Mouse (Mus musculus) granulocyte monocyte progenitor cell, adult 5-6 weeks (primary cell): ENCODE data around the gene Pprc1. TPM values are rescaled to one million over a fixed set of nuclear protein-coding genes. Genes with fewer than 3 reads are reported as not detected.

Experiments used
- ATAC-seq: replicated peaks from 2 replicates; pipeline ENCODE4 v1.8.0; 2016; ENCODE audit warnings: mild to moderate bottlenecking, moderate TSS enrichment, inconsistent platforms; ENCODE audit not compliant: poor library complexity, severe bottlenecking
- total RNA-seq, 2 experiments: library from RNA; stranded (forward) in 1 of 2; stranded (reverse) in 1 of 2; fragments of 200-712, 200-1000 nt in 1 of 2; fragments of >200 nt in 1 of 2; fragmentation: Nextera tagmentation in 1 of 2; gene quantifications; 2 replicates each; pipeline ENCODE4 v1.2.3; 2014 to 2017

Pprc1 gene
- 89.1 and 104 TPM in 2 replicates for total RNA-seq (2014; fragmentation: Nextera tagmentation)
- total RNA-seq (2017): 14.0 and 17.8 TPM in 2 replicates

DNA sequence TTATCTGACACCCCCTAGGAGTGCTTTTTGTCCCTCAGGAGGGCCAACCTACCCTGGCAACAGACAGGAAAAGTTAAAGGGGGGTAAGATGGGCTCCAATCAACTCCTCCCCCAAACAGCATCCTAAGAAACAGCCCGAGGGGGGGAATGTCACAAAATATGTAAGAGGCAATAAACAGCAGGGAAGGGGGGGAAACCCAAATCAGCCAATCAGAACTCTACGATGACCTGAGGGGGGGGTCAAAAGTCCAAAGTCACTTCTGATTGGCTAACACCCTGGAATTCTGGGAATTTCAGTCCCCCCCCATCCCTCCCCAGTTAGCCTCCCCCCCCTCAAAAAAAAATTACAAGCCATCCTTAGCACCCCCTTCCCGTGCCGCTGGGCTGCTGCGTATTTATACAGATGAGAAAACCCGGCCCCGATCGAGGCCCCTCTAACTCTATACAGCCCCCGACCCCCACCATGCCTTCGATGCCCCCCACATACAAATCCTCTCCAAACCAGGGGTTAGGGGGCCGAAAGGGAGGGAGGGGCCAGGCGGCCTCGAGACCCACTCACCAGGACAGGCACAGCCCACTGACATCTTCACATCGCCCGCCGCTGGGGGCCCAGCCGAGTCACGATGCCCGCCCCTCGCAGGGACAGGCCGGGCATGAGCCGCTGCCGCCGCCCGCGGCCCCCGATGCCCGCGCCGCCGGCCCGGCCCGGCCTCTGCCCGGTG is at the start of gene Pprc1:
TSS of gene Pprc1 (plus strand) at position 616 of the 722 bp plus-strand sequence.
- ATAC-seq: no peak

GRCm38 (mm10) chr19:45997365-45997764 is 47.3 kb upstream of the Pprc1 start:
- ATAC-seq: no peak

- peak; percentile 93 for ATAC-seq
Observed at GRCm38 (mm10) chr19:45997785-45998693, 46.6 kb upstream of the Pprc1 start, which contains the start of gene Armh3. Gene Armh3, minus strand, starts transcription at chr19:45998488.

- ATAC-seq: no peak
Observed at GRCm38 (mm10) chr19:45998694-45999217, 45.9 kb upstream of the Pprc1 start.

DNA sequence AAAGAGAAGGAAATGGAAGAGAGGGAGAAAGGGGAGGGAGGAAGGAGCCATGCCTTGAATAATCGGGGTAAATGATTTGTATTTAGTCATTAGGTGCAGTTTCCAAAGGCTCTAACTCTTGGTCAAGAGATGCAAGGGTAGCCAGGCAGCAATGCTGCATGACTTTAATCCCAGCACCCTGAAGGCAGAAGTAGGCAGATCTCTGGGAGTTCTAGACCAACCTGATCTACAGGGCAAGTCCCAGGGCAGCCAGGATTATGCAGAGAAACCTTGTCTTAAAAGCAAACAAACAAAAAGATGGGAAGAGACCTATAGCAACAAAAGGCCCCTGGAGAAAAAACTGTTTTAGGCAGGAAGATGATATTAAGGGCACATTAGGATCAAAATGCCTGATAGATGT is 45.3 kb upstream of the Pprc1 start:
- ATAC-seq: no peak

- peak; percentile 25 for ATAC-seq
Observed at GRCm38 (mm10) chr19:46002279-46002678, 42.4 kb upstream of the Pprc1 start.

DNA sequence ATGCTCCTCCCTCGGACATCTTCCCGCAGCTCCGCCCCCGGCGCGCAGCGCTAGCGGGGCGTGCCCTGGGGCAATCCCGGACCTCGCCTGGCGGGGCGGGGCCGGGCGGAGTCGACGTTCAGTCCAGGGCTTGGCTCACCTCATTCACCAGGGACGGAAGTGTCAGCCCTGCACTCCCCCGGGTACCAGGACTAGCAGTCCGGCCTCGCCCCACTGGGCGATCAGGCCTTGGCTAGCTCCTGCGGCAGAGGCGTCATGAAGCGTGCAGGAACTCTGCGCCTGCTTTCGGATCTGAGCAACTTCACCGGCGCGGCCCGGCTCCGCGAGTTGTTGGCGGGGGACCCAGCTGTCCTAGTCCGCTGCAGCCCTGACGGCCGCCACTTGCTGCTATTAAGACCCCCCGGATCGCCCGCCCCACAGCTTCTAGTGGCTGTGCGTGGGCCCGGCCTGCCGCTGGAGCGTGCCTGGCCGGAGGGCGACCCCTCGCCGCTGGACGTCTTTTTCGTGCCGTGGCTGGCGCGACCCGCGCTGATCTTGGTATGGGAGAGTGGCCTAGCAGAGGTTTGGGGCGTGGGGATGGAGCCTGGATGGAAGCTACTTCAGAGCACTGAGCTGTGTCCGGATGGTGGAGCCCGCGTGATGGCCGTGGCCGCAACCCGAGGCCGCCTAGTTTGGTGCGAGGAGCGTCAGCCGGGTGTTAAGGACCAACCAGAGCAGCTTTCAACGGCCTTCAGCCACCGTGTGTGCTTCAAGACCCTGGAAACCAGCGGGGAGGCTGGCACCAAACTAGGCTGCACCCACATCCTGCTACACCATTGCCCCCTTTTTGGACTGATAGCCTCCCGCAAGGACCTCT is 41.1 kb upstream of the Pprc1 start, which contains the start of gene Hps6:
TSS of gene Hps6 (plus strand) at position 138 of the 856 bp plus-strand sequence.
- ATAC-seq: peak; percentile 92

DNA sequence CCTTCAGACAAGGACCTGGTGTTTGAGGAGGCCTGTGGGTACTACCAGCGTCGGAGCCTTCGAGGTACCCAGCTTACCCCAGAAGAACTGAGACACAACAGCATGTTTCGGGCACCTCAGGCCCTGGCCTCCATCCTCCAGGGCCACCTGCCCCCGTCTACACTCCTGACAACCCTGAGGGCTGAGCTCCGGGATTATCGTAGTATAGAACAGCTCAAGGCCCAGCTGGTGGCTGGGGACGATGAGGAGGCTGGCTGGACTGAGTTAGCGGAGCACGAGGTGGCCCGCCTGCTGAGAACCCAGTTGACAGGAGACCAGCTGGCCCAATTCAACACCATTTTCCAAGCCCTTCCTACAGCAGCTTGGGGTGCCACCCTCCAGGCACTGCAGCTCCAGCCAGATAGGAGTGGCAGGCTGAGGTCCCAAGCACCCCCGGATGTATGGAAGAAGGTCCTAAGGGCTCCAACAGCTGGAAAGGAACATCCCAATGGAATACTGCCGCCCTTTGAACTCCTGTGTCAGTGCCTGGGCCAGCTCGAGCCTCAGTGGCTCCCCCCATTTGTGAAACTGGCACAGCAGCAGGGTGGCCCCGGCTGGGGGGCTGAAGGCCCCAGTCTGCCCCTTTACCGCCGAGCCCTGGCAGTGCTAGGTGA is 39.7 kb upstream of the Pprc1 start:
- ATAC-seq: no peak

GRCm38 (mm10) chr19:46005680-46006079 is 39.0 kb upstream of the Pprc1 start:
- no peak for ATAC-seq

- peak; percentile 98 for ATAC-seq
Observed at GRCm38 (mm10) chr19:46014572-46015178, 30.0 kb upstream of the Pprc1 start.

- ATAC-seq: no peak
Observed at GRCm38 (mm10) chr19:46016023-46016422, 28.7 kb upstream of the Pprc1 start.

GRCm38 (mm10) chr19:46024959-46025358 is 19.7 kb upstream of the Pprc1 start:
- ATAC-seq: no peak

DNA sequence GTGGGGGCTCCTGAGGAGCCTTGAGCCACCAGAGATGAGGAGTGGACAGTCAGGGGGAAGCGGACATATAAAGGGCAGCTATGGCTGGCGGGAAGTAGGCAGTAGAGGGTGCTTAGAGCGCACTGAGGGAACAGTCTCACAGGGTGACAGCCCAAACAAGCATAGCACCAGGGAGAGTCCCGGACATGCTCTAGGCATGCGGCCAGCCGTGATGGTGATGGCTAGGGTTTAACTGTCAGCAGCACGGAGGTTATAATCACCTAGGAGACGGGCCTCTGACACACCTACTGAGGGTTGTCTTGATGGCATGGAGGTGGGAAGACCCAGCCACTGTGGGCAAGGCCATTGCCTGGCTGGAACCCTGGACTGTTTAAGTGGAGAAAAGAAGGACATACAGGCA is 18.1 kb upstream of the Pprc1 start:
- ATAC-seq: no peak

DNA sequence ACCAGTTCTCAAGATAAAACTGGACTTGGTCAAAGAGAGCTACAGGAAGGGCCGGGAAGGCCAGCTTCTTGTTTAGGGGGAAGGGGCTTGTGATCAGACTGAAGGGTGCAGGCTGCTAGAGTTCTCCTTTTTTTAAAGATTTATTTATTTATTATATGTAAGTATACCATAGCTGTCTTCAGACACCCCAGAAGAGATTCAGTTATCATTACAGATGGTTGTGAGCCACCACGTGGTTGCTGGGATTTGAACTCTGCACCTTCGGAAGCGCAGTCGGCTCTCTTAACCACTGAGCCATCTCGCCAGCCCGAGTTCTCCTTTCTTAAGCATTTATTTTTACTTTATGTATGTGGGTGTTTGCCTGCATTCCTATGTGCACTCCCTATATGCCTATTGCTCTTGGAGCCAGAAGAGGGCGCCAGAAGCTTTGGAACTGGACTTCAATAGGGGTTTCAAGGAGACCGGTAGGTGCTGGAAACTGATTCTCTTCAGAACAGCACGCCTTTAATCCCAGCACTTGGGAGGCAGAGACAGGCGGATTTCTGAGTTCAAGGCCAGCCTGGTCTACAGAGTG is 15.9 kb upstream of the Pprc1 start:
- no peak for ATAC-seq

- no peak for ATAC-seq
Observed at GRCm38 (mm10) chr19:46029652-46030051, 15.0 kb upstream of the Pprc1 start.

GRCm38 (mm10) chr19:46030196-46030983 is 14.3 kb upstream of the Pprc1 start:
- no peak for ATAC-seq

- no peak for ATAC-seq
Observed at GRCm38 (mm10) chr19:46031689-46032432, 12.8 kb upstream of the Pprc1 start.
